Mouse (Mus musculus) gastrocnemius, postnatal 10 days (tissue): ENCODE measurements around the gene Tecpr2. TPM values are rescaled to one million over a fixed set of nuclear protein-coding genes. Genes with fewer than 3 reads are reported as not detected.

ENCODE experiments used
- DNase-seq: peaks from one replicate; pipeline ENCODE4 v3.0.0; 2021; ENCODE audit warnings: mixed read lengths
- total RNA-seq, 2 experiments: library from RNA; stranded (reverse); gene quantifications; 2 replicates each; pipeline ENCODE4 v1.2.3; 2021

Gene Tecpr2
- total RNA-seq, 2 experiments from 2014 or later, result 2.6 to 3.3 TPM

- DNase-seq, result no peak
Measured at GRCm38 (mm10) chr12:110864008-110864407, 25.1 kb upstream of the Tecpr2 start.

GRCm38 (mm10) chr12:110865571-110865970, 23.5 kb upstream of the Tecpr2 start:
- DNase-seq, result no peak

GRCm38 (mm10) chr12:110865989-110866388, 23.1 kb upstream of the Tecpr2 start:
- DNase-seq, result no peak

- DNase-seq, result no peak
Measured at GRCm38 (mm10) chr12:110870107-110870506, 19.0 kb upstream of the Tecpr2 start.

GRCm38 (mm10) chr12:110871247-110871646, 17.8 kb upstream of the Tecpr2 start:
- no peak for DNase-seq

- DNase-seq, result no peak
Measured at GRCm38 (mm10) chr12:110875351-110875750, 13.7 kb upstream of the Tecpr2 start.

- DNase-seq, result no peak
Measured at GRCm38 (mm10) chr12:110882291-110882690, 6.8 kb upstream of the Tecpr2 start.

GRCm38 (mm10) chr12:110885251-110885650, 3.8 kb upstream of the Tecpr2 start:
- no peak for DNase-seq

- no peak for DNase-seq
Measured at GRCm38 (mm10) chr12:110888106-110888505, 958 bp upstream of the Tecpr2 start.

GRCm38 (mm10) chr12:110888606-110889005, 458 bp upstream of the Tecpr2 start:
- no peak for DNase-seq

- DNase-seq, result no peak
Measured at GRCm38 (mm10) chr12:110891887-110892286, 2.8 kb downstream of the Tecpr2 start.

GRCm38 (mm10) chr12:110902106-110902505, 13.0 kb downstream of the Tecpr2 start:
- no peak for DNase-seq

GRCm38 (mm10) chr12:110903536-110903935, 14.5 kb downstream of the Tecpr2 start:
- DNase-seq, result no peak

- DNase-seq, result no peak
Measured at GRCm38 (mm10) chr12:110907845-110908244, 18.8 kb downstream of the Tecpr2 start.

- no peak for DNase-seq
Measured at GRCm38 (mm10) chr12:110909962-110910361, 20.9 kb downstream of the Tecpr2 start.

- no peak for DNase-seq
Measured at GRCm38 (mm10) chr12:110915761-110916160, 26.7 kb downstream of the Tecpr2 start.

- no peak for DNase-seq
Measured at GRCm38 (mm10) chr12:110920254-110920653, 31.2 kb downstream of the Tecpr2 start.

GRCm38 (mm10) chr12:110921572-110921971, 32.5 kb downstream of the Tecpr2 start:
- no peak for DNase-seq

- DNase-seq, result no peak
Measured at GRCm38 (mm10) chr12:110932820-110933219, 43.8 kb downstream of the Tecpr2 start.

- peak; percentile 80 for DNase-seq
Measured at GRCm38 (mm10) chr12:110935983-110936620, 47.0 kb downstream of the Tecpr2 start.

GRCm38 (mm10) chr12:110937496-110937895, 48.4 kb downstream of the Tecpr2 start:
- DNase-seq, result no peak

- no peak for DNase-seq
Measured at GRCm38 (mm10) chr12:110939385-110939784, 50.3 kb downstream of the Tecpr2 start.

GRCm38 (mm10) chr12:110940869-110941268, 51.8 kb downstream of the Tecpr2 start:
- no peak for DNase-seq

GRCm38 (mm10) chr12:110946216-110946615, 57.2 kb downstream of the Tecpr2 start:
- no peak for DNase-seq
